Mouse (Mus musculus) adrenal gland (tissue): Measurements from ENCODE around the gene Fam136a.

Experiments used
- intact Hi-C: fragments of 180-260 bp; cut with DNase I; formaldehyde crosslinking; loops from one replicate; pipeline ENCODE4 v1.15.1; 2025

Fam136a gene

DNA sequence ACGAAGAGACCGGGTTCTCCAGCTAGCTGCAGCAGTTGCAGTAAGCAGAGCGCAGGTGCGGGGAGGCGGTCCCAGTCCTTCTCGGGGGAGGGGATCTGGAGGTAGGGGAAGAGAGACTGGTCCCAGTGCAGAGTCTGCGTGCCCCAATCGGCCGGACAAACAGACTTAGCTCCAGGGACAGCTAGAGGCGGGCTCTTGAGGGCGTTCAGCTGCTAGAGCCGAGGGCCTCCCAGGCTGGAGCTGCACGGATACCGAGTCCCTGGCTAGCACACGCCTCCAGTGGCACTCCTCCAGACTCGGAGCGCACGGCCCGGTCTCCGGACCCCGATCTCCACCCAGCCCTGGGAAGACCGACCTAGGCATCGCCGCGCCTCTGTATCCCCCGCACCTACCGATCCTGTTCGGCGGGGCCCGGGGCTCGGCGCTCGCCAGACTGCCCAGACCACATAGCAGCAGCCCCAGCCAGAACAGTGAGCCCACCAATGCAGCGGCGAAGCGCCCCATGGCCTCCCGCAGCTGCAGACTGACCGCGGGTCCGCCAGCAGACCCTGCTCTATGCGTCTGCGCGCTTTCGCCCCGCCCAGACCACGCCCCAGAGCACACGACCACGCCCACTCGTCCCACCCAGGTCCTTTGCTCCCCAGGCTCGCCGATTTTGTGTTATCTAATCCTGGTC is 31.3 kb downstream of the Fam136a start, which contains the start of gene Pcyox1:
Pcyox1 (minus strand) TSS at position 574 of the 676 bp plus-strand sequence.
- intact Hi-C loops = loop anchor here (2.0 kb wide), 1 partner anchor 32 kb away; the partner anchor contains the start of gene Fam136a

- intact Hi-C loops = loop anchor here (2.0 kb wide), 1 partner anchor 33 kb away; the partner anchor contains the start of gene Fam136a
These were observed 32.0 kb downstream of the Fam136a start for GRCm38 (mm10) chr6:86397257-86397980.

- intact Hi-C loops = no loop called here
These were observed 33.5 kb downstream of the Fam136a start for GRCm38 (mm10) chr6:86398986-86399385.

GRCm38 (mm10) chr6:86399995-86400394 is 34.5 kb downstream of the Fam136a start:
- intact Hi-C loops = no loop called here

DNA sequence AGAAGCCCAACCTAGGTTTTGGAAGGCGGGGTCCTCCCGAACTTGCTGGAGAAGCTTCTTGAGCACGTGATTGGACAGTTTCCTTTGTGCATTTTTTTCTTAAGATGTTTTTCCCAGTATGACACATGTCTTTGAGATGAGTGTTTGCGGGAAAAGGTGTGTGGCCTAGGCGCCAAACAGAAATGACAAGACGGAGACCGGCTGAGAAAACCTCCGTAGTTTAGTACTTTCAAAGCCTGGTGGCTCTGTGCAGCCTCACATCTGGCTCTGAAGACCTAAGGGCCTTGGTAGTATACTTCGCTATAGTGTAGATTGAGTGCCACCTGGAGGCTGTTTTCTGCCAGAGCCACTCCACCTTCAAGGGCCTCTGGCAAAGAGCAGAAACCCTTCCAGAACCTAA is 35.5 kb downstream of the Fam136a start:
- intact Hi-C loops = no loop called here

- intact Hi-C loops = no loop called here
These were observed 37.5 kb downstream of the Fam136a start for GRCm38 (mm10) chr6:86402681-86403607.

DNA sequence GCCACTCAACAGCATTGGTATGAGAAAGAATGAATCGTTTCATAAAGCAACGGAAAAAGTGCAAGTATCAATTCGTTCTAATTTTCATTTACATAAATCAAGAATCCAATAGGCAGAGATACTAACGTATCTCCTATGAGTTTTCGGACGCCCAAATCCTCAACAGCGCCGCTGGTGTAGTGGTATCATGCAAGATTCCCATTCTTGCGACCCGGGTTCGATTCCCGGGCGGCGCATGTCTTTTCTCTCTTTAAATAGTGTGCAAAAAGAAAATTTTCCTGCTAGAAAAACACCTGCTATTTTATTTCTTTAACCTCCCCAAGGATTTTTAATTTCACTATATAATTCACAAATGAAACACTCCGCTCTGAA is 38.3 kb downstream of the Fam136a start:
- intact Hi-C loops = no loop called here

GRCm38 (mm10) chr6:86404100-86404861 is 38.8 kb downstream of the Fam136a start, which contains the start of gene Tia1:
TSS of gene Tia1 (plus strand) at chr6:86404219.
- intact Hi-C loops = no loop called here

- intact Hi-C loops = no loop called here
These were observed 39.5 kb downstream of the Fam136a start for GRCm38 (mm10) chr6:86404996-86405395.

- intact Hi-C loops = no loop called here
These were observed 40.9 kb downstream of the Fam136a start for GRCm38 (mm10) chr6:86406306-86406705.

- intact Hi-C loops = no loop called here
These were observed 53.3 kb downstream of the Fam136a start for GRCm38 (mm10) chr6:86418711-86419110.

- intact Hi-C loops = no loop called here
These were observed 53.8 kb downstream of the Fam136a start for GRCm38 (mm10) chr6:86419239-86419638.
